Mouse (Mus musculus): ENCODE results near the gene Gse1.

DNA sequence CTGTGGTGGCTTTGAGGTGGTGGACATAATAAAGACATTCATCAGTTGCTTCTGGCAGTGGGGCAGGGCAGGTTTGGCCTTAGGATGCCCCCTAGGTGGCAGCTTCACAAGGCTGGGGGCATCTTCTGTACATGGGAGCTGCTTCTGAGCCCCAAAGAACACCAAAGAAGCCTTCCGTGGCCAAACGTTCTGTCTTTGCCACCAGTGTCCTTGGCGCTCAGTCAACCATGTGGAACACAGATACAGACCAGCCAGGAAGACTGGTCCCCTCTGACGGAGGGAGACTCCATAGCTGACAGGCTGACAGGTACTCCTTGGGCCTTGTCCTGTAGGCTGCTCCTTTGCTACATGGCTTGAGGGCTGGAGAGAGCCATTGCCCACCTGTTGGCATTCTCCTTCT lies 45.2 kb downstream of the Gse1 start:
- no peak for TF ChIP-seq CTCF (IDR thresholded peaks at IDR 0.05; ENCODE audit: extremely low read depth, insufficient read length, insufficient replicate concordance, low read depth, low read length)
- no peak for TF ChIP-seq POLR2A (IDR thresholded peaks at IDR 0.05; ENCODE audit: low read depth, low read length)
